Mouse (Mus musculus) right cerebral cortex, adult 18-20 months (tissue): ENCODE data around the gene Msh5.

Experiments used
- DNase-seq: peaks from one replicate; pipeline ENCODE4 v3.0.0; 2022; ENCODE audit warnings: mixed read lengths

Gene Msh5

DNA sequence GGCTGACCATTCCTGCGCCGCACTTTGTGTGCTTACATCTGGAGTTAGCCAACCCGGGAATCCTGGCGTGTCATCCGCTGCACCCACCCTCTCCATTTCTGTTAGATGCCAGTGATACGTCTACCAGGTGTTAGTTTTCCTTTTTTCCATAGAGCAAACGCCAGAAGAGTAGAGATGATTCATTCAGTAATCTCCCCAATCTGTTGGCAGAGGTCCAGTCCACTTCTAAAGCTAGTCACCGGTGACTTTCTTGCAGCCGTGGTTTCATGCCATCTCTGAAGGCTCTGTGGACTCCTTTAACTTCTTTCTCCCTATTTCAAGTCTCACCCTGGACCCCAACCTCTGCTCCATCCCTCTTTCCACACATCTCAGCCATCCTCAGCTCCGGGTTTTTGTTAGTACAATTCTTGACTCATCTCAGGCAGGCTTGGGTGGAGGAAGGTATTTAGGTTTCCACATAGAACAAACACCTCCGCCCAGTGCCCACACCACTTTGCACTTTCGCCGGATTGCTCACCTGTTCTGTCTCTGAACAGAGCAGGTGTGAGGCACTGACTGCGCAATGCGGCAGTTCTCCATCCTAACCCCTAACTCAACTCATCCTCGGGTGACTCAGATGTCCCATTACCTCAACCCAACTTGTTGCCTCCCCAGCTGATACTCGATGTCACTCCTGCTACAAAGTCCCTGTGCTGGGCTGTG lies 21.8 kb upstream of the Msh5 start:
- no peak for DNase-seq

DNA sequence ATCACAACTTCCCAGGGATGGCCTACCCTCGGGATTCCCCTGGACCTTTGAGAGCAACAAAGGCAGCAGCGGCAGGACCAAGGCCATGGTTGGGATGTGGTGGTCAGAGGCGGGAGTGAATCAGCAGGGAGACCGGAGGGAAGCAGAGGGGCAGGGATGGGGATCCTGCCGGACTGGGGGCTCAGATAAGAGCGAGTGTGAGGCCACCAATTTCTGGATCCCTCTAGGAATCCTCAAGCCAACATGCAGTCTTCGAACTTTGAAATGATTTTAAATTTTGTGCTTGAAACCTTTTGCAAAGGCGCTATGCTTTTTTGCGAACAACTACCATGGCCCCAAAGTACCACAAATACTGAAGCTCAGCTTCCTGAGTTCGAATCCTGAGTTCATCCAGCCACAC lies 19.5 kb upstream of the Msh5 start, which contains the start of gene Mpig6b:
Gene Mpig6b (minus strand): TSS at position 101 of the 400 bp plus-strand sequence.
- DNase-seq = no peak

DNA sequence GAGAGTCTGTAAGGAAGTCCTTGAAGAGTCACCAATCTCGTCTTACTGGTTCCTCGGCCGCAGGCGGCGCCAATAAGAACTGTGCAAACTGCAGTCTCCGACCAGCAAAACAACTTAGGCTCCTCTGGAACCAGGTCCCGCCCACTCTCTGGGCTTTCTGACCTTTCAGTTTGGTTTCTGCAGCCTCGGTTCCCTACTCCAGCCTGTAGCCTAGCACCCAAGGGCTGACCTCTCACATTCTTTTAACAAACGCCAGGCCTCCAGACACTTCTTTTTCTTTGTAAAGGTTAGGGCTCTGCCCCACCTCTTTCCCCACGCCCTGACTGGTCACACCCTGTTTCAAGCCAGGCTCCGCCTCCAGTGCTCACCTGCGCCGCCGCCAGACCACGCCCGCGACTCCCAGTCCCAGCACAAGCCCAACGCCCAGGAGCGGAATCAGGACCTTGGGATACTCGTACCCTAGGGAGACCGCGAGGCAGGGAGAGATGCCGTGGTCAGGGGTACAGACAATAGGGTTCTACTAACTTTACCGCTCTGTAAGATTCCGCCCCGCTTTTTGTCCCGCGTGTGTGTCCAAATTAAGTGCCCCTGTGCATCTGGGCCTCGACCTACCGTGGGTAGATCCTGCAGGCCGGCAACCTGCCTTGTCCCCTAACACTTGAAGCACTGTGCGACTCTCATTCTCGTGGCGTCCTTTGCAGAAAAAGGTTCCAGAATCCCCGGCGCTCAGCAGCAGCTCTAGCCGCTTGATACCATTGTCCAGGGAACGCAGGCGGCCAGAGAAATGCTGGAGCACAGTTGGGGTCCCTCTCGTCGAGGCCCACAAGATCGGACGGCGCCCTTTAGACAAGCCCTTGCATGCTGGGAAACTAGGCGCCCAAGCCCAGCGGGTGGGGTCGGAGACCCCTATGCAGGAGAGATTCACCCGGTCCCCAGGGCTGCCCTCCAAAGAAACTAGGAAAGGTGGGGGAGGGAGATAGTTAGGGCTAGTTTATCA lies 18.7 kb upstream of the Msh5 start, which contains the start of gene Ly6g6c:
Gene Ly6g6c (plus strand): TSS at position 438 of the 997 bp plus-strand sequence.
- no peak for DNase-seq

DNA sequence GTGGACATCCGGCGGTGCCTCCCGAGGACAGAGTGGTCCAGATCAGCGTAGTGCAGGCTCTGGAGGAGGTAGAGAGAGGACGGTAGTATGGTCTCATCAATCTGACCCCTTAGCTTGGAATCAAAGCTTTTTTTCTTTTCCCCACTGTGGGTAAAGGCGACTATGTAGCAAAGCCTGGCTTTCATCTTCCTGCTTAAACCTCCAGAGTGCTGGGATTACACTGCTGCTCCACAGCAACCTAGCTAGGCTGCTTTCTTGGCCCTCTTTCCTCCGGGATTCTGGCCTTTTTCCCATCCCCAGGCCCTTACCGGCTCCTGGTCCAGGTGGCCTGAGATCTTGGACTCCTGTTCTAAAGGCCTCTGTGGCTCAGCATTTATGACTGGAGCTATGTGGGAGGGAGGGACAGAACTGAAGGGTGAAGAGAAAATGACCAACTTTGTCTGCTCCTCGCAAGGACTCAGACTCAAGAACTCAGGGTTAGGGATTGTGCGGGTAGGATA lies 17.9 kb upstream of the Msh5 start:
- DNase-seq = no peak

DNA sequence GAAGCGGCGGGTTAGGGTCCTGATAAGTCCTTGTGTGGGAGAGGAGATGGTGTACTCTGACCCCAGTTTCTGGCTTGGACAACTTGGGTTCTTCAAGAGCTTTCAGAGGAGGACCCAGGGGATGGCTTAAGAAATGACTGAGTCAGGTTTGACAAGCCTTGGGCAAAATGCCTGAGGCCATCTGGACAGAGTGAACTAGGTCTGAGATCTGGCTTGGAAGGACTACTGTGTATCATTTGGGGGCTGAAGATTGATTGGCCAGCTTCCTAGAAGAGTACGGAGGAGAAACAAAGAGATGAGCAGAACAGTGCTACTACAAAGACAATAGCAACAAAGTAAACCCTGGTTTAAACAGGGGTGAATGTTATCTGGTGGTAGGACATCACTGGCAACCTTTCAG lies 16.9 kb upstream of the Msh5 start:
- no peak for DNase-seq

DNA sequence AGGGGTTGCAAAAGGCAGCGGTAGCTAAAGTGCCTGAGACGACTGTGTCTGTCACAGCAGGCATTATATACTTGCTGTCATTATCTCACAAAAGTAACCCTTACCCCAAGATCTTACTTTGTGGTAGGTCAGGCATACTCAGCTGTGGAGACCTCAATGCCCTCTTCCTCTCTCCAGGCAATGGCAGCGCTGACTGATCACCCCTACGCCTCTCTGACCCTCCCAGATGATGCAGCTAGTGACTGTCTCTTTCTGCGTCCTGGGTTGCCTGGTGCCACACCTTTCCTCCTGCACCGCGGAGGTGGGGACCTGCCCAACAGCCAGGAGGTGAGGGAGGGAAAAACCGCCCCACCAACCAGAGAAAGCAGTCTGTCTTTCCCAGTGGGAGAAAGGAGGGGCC lies 14.8 kb upstream of the Msh5 start:
- DNase-seq = no peak

DNA sequence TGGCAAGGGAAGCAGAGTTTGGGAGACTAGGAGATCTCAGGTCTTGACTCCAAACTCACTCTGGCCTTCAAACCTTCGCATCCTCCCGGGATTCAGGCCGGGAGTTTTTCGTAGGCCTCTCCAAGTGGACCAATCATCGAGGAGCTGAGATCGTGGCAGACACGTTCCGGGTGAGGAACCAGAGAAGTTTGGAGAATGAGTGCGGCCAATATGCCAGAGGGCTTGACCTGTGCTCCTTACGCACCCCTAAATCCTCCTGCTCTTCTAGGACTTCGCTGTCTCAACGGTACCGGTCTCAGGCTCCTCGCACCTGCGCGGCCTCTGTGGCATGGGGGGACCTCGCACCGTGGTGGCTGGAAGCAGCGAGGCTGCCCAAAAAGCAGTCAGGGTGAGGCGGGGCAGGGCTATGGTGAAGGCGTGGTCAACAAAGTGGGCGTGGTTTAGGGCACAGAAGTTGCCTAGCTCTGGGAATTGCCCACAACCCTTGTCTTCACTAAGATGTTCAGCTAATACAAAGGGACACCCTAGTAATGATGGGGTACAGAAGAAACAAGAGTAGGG lies 14.3 kb upstream of the Msh5 start:
- no peak for DNase-seq

DNA sequence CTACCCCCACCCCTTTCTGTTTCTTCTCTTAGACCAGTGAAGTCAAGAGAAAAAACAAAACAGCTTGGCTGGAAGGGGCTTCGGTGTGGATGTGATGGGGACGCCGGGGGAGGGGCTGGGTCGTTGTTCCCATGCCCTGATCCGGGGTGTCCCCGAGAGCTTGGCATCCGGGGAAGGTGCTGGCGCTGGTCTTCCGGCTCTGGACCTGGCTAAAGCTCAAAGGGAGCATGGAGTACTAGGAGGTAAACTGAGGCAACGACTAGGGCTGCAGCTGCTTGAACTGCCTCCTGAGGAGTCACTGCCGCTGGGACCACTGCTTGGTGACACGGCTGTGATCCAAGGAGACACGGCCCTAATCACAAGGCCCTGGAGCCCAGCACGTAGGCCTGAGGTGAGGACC lies 13.5 kb upstream of the Msh5 start:
- DNase-seq = no peak

DNA sequence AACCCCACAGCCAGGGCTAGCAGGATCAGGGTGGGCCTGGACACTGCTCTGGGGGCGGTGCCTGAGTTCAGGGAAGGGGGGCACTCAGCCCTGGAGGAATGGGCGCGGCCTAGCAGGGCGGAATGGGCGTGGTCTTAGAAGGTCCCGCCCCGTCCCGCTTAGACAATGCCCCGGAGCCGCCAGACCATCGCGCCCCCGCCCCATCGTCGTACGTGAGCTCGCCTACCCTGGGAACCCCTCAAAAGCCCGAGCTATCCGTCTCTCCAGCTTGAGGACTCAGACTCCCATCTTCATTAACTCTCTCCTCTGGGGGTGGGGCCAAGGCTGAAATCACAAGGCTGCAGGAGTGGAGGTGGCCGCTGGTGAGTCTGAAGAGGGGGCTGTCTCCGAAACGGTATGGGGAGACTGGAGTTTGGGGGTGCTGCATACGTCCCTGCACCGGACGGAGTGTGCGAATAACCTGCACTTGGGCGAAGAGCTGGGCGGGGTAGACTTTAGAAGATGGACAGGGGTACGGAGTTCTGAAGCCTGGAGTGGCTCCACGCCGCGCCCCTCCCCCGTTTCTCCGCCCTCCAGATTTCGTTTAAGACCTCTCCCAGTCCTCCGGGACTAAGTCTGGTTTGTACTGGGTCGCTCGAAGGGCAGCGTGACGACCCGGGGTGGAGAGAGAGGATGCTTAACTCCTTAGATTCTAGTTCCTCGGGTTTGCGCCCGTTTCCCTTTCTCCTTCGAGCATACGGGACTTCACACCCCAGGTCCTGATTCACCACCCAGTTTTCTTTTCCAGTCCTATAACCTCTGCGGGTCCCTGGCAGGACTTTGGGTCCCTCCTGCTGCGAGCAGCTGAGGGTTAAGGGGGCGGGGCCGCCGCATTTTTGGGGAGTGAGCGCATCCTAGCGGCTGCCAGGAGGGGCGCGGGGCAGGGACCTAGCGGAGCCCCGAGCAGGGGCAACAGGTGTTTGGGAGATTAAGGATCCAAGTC lies 12.7 kb upstream of the Msh5 start, which contains the start of gene Ddah2:
Gene Ddah2 (plus strand): TSS at position 125 of the 982 bp plus-strand sequence.
- peak; percentile 61 for DNase-seq

DNA sequence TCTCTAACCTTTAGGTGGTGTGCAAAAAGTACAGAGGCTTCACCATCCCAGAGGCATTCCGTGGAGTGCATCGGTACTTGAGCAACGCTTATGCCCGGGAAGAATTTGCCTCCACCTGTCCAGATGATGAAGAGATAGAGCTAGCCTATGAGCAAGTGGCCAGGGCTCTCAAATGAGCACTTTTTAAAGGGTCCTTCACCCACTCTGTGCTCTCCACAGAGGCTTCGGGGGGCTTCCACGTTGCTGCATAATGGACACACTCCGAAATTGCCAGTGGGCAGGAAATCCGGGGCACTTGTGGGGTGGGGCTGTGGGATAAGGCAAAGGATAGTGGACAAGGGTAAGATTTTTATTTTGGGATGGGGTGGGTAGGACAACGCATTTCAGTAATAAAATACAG lies 11.8 kb upstream of the Msh5 start:
- DNase-seq = no peak

DNA sequence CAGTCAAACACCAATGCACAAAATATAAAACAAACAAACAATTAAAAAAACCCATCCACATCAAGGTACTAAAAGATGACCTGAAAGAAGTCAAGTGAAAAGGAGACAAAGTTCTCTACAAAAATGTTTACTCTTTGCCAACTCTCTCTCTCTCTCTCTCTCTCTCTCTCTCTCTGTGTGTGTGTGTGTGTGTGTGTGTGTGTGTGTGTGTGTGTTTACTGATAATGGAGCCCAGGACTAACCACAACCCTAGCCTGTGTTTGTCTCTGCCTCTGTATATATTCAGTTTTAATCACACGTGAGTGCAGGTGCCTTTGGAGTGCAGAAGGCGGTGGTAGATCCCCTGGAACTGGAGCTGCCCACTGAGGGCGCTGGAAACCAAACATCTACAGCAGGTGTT lies 10.5 kb upstream of the Msh5 start:
- no peak for DNase-seq

DNA sequence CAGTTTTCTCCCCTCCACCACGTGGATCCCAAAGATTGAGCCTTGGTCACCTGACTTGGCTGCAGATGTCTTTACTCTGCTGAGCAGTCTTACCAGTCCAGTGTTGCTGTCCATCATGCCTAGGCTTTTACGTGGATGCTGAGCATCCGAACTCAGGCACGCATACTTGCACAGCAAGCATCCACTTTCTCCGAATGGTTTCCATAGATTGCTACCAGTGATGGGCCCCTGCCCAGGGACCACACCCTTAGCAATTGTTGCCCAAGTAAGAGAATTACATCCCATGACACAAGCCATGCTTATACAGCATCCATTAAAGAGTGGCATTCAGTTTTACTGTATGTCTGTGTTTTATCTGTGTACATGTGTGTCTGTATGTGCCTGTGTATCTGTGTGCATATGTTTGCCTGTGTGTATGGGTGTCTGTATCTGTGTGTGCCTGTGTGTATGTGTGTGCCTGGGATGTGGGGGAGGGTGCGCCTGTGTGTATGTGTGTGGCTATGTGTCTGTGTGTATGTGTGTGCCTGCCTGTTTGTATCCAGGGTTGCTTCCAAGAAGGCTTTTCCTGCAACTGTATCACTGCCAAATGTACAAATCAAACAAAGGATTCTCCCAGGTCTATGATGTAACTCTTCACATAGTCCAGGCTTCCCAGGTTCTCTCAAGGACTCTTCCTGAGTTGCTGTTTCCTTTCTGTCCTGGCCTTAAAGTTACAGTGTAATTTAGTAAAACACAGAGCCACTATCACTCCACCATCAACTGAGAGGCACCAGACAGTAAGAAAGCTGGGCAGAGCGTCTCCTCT lies 9.3 kb upstream of the Msh5 start:
- DNase-seq = no peak

DNA sequence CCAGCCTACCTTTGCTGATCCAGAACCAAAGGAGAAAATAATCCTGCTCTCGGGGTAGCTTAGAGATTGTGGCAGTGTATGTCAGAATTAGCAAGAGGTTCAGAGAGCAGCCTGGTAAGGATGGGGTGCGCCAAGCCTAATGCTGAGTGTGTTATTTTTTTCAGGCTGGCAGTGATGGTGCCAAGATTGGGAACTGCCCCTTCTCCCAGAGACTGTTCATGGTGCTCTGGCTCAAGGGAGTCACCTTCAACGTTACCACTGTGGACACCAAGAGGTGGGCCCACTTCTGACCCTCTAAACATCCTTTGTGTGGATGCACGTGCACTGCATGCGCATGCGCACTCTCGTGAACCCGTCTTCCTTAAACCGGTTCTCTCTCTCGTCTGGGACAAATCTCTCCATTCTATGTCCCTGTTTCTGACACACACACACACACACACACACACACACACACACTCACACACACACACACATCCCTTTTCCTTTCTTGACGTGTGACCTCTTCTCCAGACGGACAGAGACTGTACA lies 5.8 kb upstream of the Msh5 start:
- DNase-seq = no peak

DNA sequence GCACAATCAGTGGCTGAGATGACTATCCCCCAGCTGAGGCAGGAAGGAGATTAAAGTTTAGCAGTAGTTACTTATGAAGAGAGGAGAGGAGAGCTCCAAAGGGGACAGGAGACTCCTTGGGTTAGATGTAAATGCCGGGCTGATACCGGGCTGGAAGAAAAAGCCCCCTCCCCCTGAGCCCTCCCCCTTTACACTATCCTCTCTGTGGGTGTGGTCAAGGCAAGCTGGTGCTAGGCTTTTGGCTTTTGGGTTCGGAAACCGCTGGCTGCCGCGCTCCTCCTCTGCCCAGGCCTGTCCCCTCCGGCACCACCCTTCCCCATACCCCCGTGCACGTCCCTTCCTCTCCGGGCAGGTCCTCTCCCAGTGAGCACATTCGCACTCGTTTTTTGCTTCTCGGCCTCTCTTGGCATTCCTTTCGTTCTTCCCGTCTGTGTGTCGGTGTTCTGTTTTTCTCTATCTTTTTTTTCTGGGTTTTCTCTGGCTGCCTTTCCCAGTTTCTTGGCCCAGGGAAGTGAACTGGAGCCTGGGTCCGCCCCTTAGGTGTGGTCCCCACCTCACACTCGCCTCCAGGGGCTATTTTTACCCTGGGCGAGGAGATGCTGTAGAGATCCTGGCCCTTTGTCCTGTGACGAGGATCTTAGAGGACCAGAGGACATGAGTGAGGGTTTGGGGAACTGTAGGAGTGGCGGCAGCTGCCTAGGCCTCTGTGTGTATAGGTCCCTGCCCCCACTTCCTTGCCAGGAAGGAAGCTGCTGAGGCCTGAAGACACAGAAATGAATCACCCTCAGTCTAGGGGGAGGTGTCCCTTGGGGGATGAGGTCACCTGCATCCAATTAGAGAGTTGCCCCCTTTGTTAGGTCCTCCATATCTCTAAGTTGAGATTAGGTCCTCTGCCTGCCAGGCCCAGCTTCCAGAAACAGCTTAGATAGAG lies 4.9 kb upstream of the Msh5 start:
- no peak for DNase-seq

DNA sequence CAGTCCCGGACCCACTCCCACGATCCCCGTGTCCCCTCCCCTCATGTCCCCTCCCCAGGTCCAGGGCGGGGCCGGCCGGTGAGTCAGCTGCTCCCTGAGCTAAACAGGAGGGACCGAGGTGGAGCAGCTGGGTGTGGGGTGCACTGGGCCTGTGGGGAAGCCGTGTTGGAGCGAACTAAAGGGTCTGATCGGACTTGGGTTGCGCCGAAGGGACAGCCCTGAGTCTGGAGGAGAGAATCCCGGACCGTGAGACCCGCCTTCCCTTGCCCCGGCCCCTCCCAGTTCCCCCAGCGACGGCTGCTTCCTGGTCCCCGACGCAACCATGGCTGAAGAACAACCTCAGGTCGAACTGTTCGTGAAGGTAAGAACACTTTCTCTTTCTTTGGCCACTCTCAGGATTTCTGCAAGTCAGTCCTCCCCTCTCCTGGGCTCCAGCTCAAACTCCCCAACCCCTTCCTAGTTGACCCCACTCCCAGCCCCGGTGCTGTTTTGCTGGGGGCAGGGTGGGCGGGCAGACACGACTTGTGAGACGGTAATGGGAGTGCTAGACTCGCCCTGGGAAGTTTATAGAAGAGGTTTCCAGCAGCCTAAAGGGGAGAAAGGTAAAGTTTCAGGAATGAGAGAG lies 3.7 kb upstream of the Msh5 start:
- no peak for DNase-seq

DNA sequence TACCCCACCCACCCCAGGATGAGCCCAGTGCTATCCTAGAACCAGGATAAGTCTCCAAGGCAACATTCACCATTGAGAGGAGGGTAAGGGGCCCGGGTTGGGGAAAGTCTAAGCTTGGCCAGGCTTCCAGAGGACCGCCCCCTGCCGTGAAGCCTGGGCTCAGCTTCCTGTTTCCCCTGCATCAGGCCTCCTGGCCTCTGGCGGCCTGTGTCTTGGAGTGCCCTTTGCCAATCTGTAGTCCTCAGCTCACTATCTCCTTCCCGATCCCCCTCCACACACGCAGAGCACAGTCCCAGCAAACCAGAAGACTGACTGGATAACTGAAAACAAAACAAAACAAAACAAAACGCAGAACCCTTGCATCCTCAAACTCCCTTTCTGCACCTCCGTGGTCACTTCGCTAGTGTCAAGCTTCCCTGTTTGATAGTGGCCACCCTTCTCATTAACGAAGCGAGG lies 3.0 kb upstream of the Msh5 start, which contains the start of gene Clic1:
Gene Clic1 (plus strand): TSS at position 406 of the 456 bp plus-strand sequence.
- DNase-seq = no peak

DNA sequence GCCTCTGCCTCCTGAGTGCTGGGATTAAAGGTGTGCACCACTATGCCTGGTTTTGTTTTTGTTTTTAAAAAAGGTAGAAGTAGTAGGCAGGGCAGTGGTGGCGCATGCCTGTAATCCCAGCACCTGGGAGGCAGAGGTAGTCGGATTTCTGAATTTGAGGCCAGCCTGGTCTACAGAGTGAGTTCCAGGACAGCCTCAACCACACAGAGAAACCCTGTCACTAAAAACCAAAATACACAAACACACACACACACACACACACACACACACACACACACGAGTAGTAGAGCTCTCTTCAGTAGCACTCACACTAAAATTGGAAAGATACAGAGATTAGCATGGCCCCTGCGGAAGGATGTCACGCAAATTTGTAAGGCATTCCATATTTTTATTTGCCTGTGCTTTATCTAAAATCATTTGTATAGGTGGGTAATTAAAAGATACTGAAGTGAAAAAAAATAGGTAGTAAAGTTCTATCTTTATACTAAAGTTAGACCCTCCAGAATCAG lies 2.4 kb upstream of the Msh5 start:
- DNase-seq = no peak

DNA sequence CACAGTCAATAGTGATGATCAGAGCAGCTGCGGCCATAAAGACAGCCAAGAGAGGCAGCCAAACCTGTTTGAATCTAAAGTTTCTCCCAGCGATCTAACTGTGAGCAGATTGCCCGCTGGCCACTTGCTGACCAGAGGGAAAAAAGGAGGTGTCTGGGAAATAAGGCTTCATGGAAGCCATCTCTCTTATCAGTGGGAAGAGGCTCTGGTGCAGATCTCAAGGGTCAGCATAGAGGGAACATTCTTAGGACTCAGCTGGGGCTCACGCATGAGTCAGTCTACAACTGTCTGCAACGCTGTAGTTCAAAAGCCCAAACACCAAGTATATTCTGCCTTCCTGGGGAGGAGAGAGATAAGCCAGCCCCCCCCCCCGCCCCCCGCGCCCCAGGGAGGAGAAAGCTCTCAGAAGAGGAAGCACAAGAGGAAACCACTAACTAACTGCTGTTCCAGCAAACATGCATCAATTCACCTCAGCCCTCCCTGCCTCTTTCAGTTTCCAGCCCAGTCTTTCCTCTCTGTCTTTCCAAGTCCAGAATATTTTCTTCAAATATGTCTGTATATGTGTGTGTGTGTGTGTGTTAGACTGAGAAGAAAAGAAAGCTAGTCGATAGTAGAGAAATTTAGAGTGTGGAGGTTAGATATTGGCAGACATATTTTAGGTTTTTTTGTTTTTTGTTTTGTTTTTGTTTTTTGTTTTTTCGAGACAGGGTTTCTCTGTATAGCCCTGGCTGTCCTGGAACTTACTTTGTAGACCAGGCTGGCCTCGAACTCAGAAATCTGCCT lies 1.8 kb upstream of the Msh5 start:
- no peak for DNase-seq
